Mouse (Mus musculus) kidney, adult 2 months (tissue): Measurements from ENCODE around the gene Pld1.

ENCODE experiments used
- CTCF ChIP-seq: fragments of 200-500 bp; conservative IDR thresholded peaks from 2 replicates; pipeline ENCODE4 v1.5.1; 2011; ENCODE audit warnings: low read depth, mild to moderate bottlenecking, control low read depth, low read length, moderate library complexity, mixed read lengths; ENCODE audit not compliant: insufficient read depth, insufficient read length
- POLR2A ChIP-seq: fragments of 200-500 bp; IDR thresholded peaks from one replicate; pipeline ENCODE4 v1.6.1; 2011; ENCODE audit warnings: low read depth, low read length, control low read depth

DNA sequence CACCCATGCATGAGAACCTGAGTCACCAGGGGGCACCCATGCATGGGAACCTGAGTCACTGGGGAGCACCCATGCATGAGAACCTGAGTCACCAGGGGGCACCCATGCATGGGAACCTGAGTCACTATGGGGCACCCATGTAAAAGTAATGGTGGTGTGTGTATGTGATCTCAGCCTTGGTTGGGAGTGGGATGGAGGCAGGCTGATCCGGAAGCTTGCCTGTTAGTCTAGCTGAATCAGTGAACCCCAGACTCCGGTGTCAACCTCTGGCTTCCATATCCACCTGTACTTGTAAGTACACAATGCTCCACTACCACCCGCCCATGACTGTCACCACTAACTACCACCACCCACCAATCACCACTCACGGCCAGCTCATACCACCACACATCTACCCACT lies 223.9 kb downstream of the Pld1 start:
- TF ChIP-seq CTCF (no peak), POLR2A (no peak)
